Mouse (Mus musculus) G1E (cell line): ENCODE results near the gene H2-M10.2.

Experiments
- CTCF ChIP-seq: IDR thresholded peaks from 2 replicates; pipeline ENCODE4 v1.5.1; 2012; ENCODE audit warnings: low read depth, low read length, inconsistent platforms, mixed read lengths
- GATA1 ChIP-seq: IDR thresholded peaks from 2 replicates; pipeline ENCODE4 v1.6.1; 2012; ENCODE audit warnings: borderline replicate concordance, low read length, inconsistent platforms, mixed read lengths

DNA sequence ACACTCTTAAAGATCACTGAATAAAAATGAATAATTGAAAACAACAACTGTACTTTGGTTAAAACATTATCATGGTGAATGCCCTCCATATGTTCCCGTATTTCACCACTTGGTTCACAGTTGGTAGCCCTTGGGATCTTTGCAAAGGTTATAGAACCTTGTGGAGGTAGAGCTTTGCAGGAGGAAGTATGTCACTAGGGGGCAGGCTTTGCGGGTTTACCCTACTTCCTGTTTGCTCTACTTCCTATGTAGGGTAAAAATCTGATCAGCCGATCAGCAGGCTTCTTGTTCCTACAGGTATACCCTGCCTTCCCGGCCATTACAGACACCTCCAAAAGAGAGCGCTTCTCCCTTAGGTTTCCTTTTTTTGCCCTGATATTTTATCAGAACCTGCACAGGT lies 20.5 kb downstream of the H2-M10.2 start:
- TF ChIP-seq GATA1 = no peak
- TF ChIP-seq CTCF = no peak
